Mouse (Mus musculus): ENCODE results near the gene Tom1l1. TPM values are rescaled to one million over a fixed set of nuclear protein-coding genes. Genes with fewer than 3 reads are reported as not detected.
A peak's percentile ranks its signal among the peaks of the same experiment; 100 is the strongest.

Tom1l1 gene
- total and polyA plus RNA-seq, 3 experiments, result 0.25 to 4.2 TPM; not detected in 1

- H3K9ac ChIP-seq (ENCODE audit: insufficient read depth, low read depth), result no peak overlapping the region
- H3K79me2 ChIP-seq (replicated peaks; ENCODE audit: control insufficient read depth, extremely low read depth, insufficient read depth, poor library complexity, severe bottlenecking), result no peaks in the 10 kb centered on the region
- H3K9me3 ChIP-seq (replicated peaks; ENCODE audit: low read length), result no peaks in the 10 kb centered on the region
- H3K4me2 ChIP-seq (ENCODE audit: insufficient read depth, low read depth, poor library complexity, severe bottlenecking), result no peak overlapping the region
- DNase-seq (ENCODE audit: extremely low read depth), result no peak
- in situ Hi-C loops (cut with MboI; ENCODE audit: low pct_ligation_motif_present, low pct_unique_long_range_greater_than_20kb, low sequenced_read_pairs) (no loop called here), dilution Hi-C loops (cut with MboI; ENCODE audit: extremely low pct_ligation_motif_present, extremely low pct_unique_long_range_greater_than_20kb, low sequenced_read_pairs) (no loop called here)
- no peak overlapping the region for H3K4me3 ChIP-seq (replicated peaks in 1 of 3; ENCODE audit: low read depth in 2 of 3, low read length in 2 of 3, poor library complexity in 1 of 3)
- no peaks in the 10 kb centered on the region for H3K4me1 ChIP-seq (ENCODE audit: control insufficient read depth in 1 of 2, insufficient read depth in 2 of 2)
- no peak for TF ChIP-seq HCFC1 (IDR thresholded peaks at IDR 0.05; ENCODE audit: low read depth, low read length)
- TF ChIP-seq ZNF384 (IDR thresholded peaks at IDR 0.05; ENCODE audit: low read depth, low read length), result peak; percentile 43
- TF ChIP-seq TBP (conservative IDR thresholded peaks at IDR 0.05; ENCODE audit: low read depth, low read length), result no peak
- TF ChIP-seq MEF2A (IDR thresholded peaks at IDR 0.05; ENCODE audit: borderline replicate concordance, low read depth, low read length), result no peak
- no peaks in the 10 kb centered on the region for H3K36me3 ChIP-seq (replicated peaks in 1 of 2; ENCODE audit: control insufficient read depth in 1 of 2, insufficient read depth in 1 of 2, low read length in 1 of 2)
- no peak overlapping the region for H3K27ac ChIP-seq (ENCODE audit: insufficient read depth, low read depth)
- H3K27me3 ChIP-seq (replicated peaks), result no peaks in the 10 kb centered on the region
Measured at GRCm38 (mm10) chr11:90663618-90664297, 24.4 kb downstream of the Tom1l1 start.

DNA sequence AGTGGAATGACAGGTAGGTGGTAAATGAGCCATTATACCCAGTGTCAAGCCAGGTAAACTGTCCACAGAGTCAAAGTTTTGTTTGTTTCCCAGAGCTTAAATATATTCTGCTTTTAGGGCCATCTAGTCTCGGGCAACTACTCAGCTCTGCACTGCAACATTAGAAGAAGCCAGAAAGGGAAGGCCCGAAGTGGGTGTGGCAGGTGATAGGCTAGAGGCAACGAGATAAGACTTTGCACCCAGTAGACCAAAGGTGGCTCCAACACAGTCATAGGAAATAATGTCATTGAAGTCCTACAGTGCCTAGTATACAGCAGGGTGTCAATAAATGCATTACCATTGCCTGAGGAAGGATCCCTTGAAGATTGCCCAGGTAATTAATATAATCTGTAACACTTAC lies 25.1 kb downstream of the Tom1l1 start:
- dilution Hi-C loops (cut with MboI; ENCODE audit: extremely low pct_ligation_motif_present, extremely low pct_unique_long_range_greater_than_20kb, low sequenced_read_pairs), result no loop called here
- Histone ChIP-seq H3K79me2 (replicated peaks; ENCODE audit: control insufficient read depth, extremely low read depth, insufficient read depth, poor library complexity, severe bottlenecking) (no peaks in the 10 kb centered on the region), H3K27ac (ENCODE audit: insufficient read depth, low read depth) (no peak overlapping the region), H3K27me3 (replicated peaks) (no peaks in the 10 kb centered on the region), H3K4me1 (ENCODE audit: control insufficient read depth in 1 of 2, insufficient read depth in 2 of 2) (no peaks in the 10 kb centered on the region), H3K9me3 (replicated peaks; ENCODE audit: low read length) (no peaks in the 10 kb centered on the region), H3K4me3 (replicated peaks in 1 of 3; ENCODE audit: low read depth in 2 of 3, low read length in 2 of 3, poor library complexity in 1 of 3) (no peak overlapping the region), H3K36me3 (replicated peaks in 1 of 2; ENCODE audit: control insufficient read depth in 1 of 2, insufficient read depth in 1 of 2, low read length in 1 of 2) (no peaks in the 10 kb centered on the region), H3K9ac (ENCODE audit: insufficient read depth, low read depth) (no peak overlapping the region), H3K4me2 (ENCODE audit: insufficient read depth, low read depth, poor library complexity, severe bottlenecking) (no peak overlapping the region)
- no peak for TF ChIP-seq HCFC1 (IDR thresholded peaks at IDR 0.05; ENCODE audit: low read depth, low read length)
- TF ChIP-seq KAT2A (IDR thresholded peaks at IDR 0.05; ENCODE audit: insufficient replicate concordance, low read length), result no peak
- no peak for TF ChIP-seq ZC3H11A (IDR thresholded peaks at IDR 0.05; ENCODE audit: low read depth, low read length)
- no peak for TF ChIP-seq SMC3 (IDR thresholded peaks at IDR 0.05; ENCODE audit: low read depth, low read length)
- TF ChIP-seq JUND (conservative IDR thresholded peaks at IDR 0.05; ENCODE audit: low read depth, low read length), result no peak
- no peak for TF ChIP-seq USF2 (conservative IDR thresholded peaks at IDR 0.05; ENCODE audit: low read depth, low read length)
- TF ChIP-seq NELFE (IDR thresholded peaks at IDR 0.05; ENCODE audit: low read depth, low read length), result no peak
- TF ChIP-seq TCF12 (IDR thresholded peaks at IDR 0.05; ENCODE audit: low read depth, low read length), result no peak
- TF ChIP-seq CHD1 (IDR thresholded peaks at IDR 0.05; ENCODE audit: low read depth, low read length), result no peak
- TF ChIP-seq MAX (IDR thresholded peaks at IDR 0.05; ENCODE audit: low read length), result no peak
- no peak for TF ChIP-seq CTCF (conservative IDR thresholded peaks at IDR 0.05 in 1 of 2, IDR thresholded peaks at IDR 0.05 in 1 of 2; ENCODE audit: low read depth in 2 of 2, low read length in 2 of 2)
- no peak for TF ChIP-seq ZMIZ1 (IDR thresholded peaks at IDR 0.05; ENCODE audit: low read depth, low read length)
- TF ChIP-seq TBP (conservative IDR thresholded peaks at IDR 0.05; ENCODE audit: low read depth, low read length), result no peak
- no peak for TF ChIP-seq E2F4 (IDR thresholded peaks at IDR 0.05; ENCODE audit: insufficient replicate concordance, low read depth, low read length)
- TF ChIP-seq NRF1 (IDR thresholded peaks at IDR 0.05; ENCODE audit: low read depth, low read length), result no peak
- TF ChIP-seq RCOR1 (conservative IDR thresholded peaks at IDR 0.05; ENCODE audit: low read depth, low read length), result no peak
- no peak for TF ChIP-seq POLR2AphosphoS2 (IDR thresholded peaks at IDR 0.05; ENCODE audit: low read depth, low read length)
- in situ Hi-C loops (cut with MboI; ENCODE audit: low pct_ligation_motif_present, low pct_unique_long_range_greater_than_20kb, low sequenced_read_pairs), result no loop called here
- no peak for DNase-seq (ENCODE audit: extremely low read depth)

Measured in CH12.LX (cell line).